Mouse (Mus musculus) cerebellum, adult 2 months (tissue): ENCODE data around the gene Iqgap2. TPM values are rescaled to one million over a fixed set of nuclear protein-coding genes. Genes with fewer than 3 reads are reported as not detected.

Source experiments
- DNase-seq, 2 experiments: peaks; one replicate each; pipeline ENCODE4 v3.0.0; 2021
- H3K27ac ChIP-seq: fragments of 200-500 bp; 2 replicates; pipeline ENCODE4 v1.5.1; 2012; ENCODE audit warnings: low read length, control low read depth, inconsistent platforms; ENCODE audit not compliant: insufficient read depth
- H3K27me3 ChIP-seq: fragments of 200-500 bp; 2 replicates; pipeline ENCODE4 v1.6.1; 2012; ENCODE audit warnings: inconsistent platforms, mild to moderate bottlenecking, low read length, moderate library complexity; ENCODE audit not compliant: control insufficient read depth, insufficient read depth
- H3K4me1 ChIP-seq: fragments of 200-500 bp; 2 replicates; pipeline ENCODE4 v1.6.1; 2011; ENCODE audit warnings: low read length; ENCODE audit not compliant: control insufficient read depth, insufficient read depth
- H3K4me3 ChIP-seq: fragments of 200-500 bp; replicated peaks from 2 replicates; pipeline ENCODE3; 2011; ENCODE audit warnings: mild to moderate bottlenecking, low read depth, low read length, control low read depth; ENCODE audit not compliant: insufficient read depth
- CTCF ChIP-seq: fragments of 200-500 bp; IDR thresholded peaks from 2 replicates; pipeline ENCODE4 v1.5.1; 2011; ENCODE audit warnings: low read depth, mild to moderate bottlenecking, control low read depth, low read length, moderate library complexity, borderline replicate concordance; ENCODE audit not compliant: insufficient read depth
- POLR2A ChIP-seq: fragments of 200-500 bp; IDR thresholded peaks from 2 replicates; pipeline ENCODE4 v1.6.1; 2011; ENCODE audit warnings: low read length, control low read depth, borderline replicate concordance; ENCODE audit not compliant: insufficient read depth
- WGBS: fragments of 180-500 bp; shearing (Covaris S2); methylation state at CpG from one replicate; pipeline ENCODE4 v1.1.7; 2018; 5-methylcytosine and 5-hydroxymethylcytosine counted together
- polyA plus RNA-seq: library from polyadenylated mRNA; depleted of rRNA; stranded (reverse); fragments of >200 nt; gene quantifications from 2 replicates; pipeline ENCODE4 v1.2.3, GENCODE M21; 2012

Iqgap2 gene
- polyA plus RNA-seq, 1 experiment, result 1.3 TPM

GRCm38 (mm10) chr13:95599833-95600359 is 291.8 kb downstream of the Iqgap2 start:
- Histone ChIP-seq H3K27ac (no peak overlapping the region), H3K4me1 (no peaks in the 10 kb centered on the region), H3K27me3 (no peaks in the 10 kb centered on the region), H3K4me3 (no peak overlapping the region)
- WGBS, result 66% methylated on average over 3 of the region's 3 CpGs
- DNase-seq, result no peak
- TF ChIP-seq POLR2A, result no peak
- TF ChIP-seq CTCF, result no peak

- no peaks in the 10 kb centered on the region for H3K27me3 ChIP-seq
- H3K27ac ChIP-seq, result no peak overlapping the region
- WGBS, result 87% methylated on average over 18 of the region's 18 CpGs
- TF ChIP-seq CTCF (no peak), POLR2A (no peak)
- DNase-seq, result no peak
- H3K4me1 ChIP-seq, result no peaks in the 10 kb centered on the region
- no peak overlapping the region for H3K4me3 ChIP-seq
These were observed 293.3 kb downstream of the Iqgap2 start for GRCm38 (mm10) chr13:95598232-95598920.

GRCm38 (mm10) chr13:95597578-95597977 is 294.1 kb downstream of the Iqgap2 start:
- H3K27ac ChIP-seq, result no peak overlapping the region
- no peak overlapping the region for H3K4me3 ChIP-seq
- no peaks in the 10 kb centered on the region for H3K27me3 ChIP-seq
- no peak for DNase-seq
- no peaks in the 10 kb centered on the region for H3K4me1 ChIP-seq
- WGBS, result 90% methylated on average over 10 of the region's 10 CpGs
- TF ChIP-seq CTCF (no peak), POLR2A (no peak)

- WGBS, result 82% methylated on average over 7 of the region's 7 CpGs
- H3K27ac ChIP-seq, result no peak overlapping the region
- no peak for DNase-seq
- TF ChIP-seq CTCF (no peak), POLR2A (no peak)
- H3K27me3 ChIP-seq, result no peaks in the 10 kb centered on the region
- H3K4me1 ChIP-seq, result no peaks in the 10 kb centered on the region
- no peak overlapping the region for H3K4me3 ChIP-seq
These were observed 295.0 kb downstream of the Iqgap2 start for GRCm38 (mm10) chr13:95596689-95597088.

GRCm38 (mm10) chr13:95595921-95596320 is 295.8 kb downstream of the Iqgap2 start:
- no peaks in the 10 kb centered on the region for H3K4me1 ChIP-seq
- TF ChIP-seq CTCF, result no peak
- no peak for TF ChIP-seq POLR2A
- H3K27ac ChIP-seq, result no peak overlapping the region
- no peaks in the 10 kb centered on the region for H3K27me3 ChIP-seq
- no peak overlapping the region for H3K4me3 ChIP-seq
- DNase-seq, result no peak
- WGBS, result 78% methylated on average over 5 of the region's 5 CpGs

GRCm38 (mm10) chr13:95595411-95595810 is 296.3 kb downstream of the Iqgap2 start:
- TF ChIP-seq CTCF (no peak), POLR2A (no peak)
- WGBS, result 85% methylated on average over 7 of the region's 7 CpGs
- Histone ChIP-seq H3K4me3 (no peak overlapping the region), H3K4me1 (no peaks in the 10 kb centered on the region), H3K27ac (no peak overlapping the region), H3K27me3 (no peaks in the 10 kb centered on the region)
- DNase-seq, result no peak

GRCm38 (mm10) chr13:95592860-95593259 is 298.9 kb downstream of the Iqgap2 start:
- Histone ChIP-seq H3K27ac (no peak overlapping the region), H3K4me3 (no peak overlapping the region), H3K4me1 (no peaks in the 10 kb centered on the region), H3K27me3 (no peaks in the 10 kb centered on the region)
- no peak for DNase-seq
- TF ChIP-seq POLR2A, result no peak
- TF ChIP-seq CTCF, result no peak
- WGBS, result 84% methylated on average over 10 of the region's 10 CpGs

- no peaks in the 10 kb centered on the region for H3K27me3 ChIP-seq
- no peak overlapping the region for H3K27ac ChIP-seq
- no peaks in the 10 kb centered on the region for H3K4me1 ChIP-seq
- WGBS, result 87% methylated on average over 3 of the region's 3 CpGs
- DNase-seq, result no peak
- no peak overlapping the region for H3K4me3 ChIP-seq
- TF ChIP-seq CTCF, result no peak
- no peak for TF ChIP-seq POLR2A
These were observed 300.1 kb downstream of the Iqgap2 start for GRCm38 (mm10) chr13:95591606-95592005.
